Comparison of ENCODE assay signal across 8 mouse cellular contexts in the genomic region with DNA sequence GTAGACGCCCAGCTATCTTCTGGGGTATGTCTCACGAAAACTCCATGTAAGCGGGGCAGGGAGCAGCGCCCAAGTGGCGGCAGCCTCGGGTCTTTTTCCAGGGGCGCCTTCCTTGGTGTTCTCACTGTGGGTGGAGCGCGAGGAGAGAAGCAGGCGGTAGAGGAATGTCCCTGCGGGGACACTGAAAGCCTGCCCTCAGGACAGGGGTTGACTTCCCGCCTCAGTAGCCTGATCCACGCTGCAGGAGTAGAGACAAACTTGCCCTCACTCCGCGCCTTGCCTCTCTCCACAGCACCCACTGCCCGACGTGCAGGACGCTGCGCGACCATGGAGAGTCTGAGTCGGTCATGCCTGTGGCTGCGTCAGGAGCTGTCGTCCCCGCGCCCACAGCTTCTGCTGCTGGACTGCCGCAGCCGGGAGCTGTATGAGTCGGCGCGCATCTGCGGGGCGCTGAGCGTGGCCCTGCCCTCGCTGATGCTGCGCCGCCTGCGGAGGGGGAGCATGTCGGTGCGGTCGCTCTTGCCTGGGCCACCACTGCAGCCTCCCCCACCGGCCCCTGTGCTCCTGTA. TPM values are rescaled to one million over a fixed set of nuclear protein-coding genes. Genes with fewer than 3 reads are reported as not detected.
A peak's percentile ranks its signal among the peaks of the same experiment; 100 is the strongest.
DNase-seq lines count a peak whose midpoint lies in the region; ATAC-seq and TF ChIP-seq lines count a peak whose summit lies in the region.

No protein-coding gene starts in this region.

- H3K4me3 ChIP-seq in lung, embryonic 15.5 days: peak overlapping the region; percentile 41
- peak overlapping the region; percentile 56 for H3K4me3 ChIP-seq in embryonic fibroblast, embryonic 13.5 days (ENCODE audit: insufficient read depth, low read length)
- H3K4me3 ChIP-seq in limb, embryonic 15.5 days: peak overlapping the region; percentile 39

- no peaks in the 10 kb centered on the region for H3K36me3 ChIP-seq in lung, embryonic 15.5 days
- H3K36me3 ChIP-seq in limb, embryonic 15.5 days: no peaks in the 10 kb centered on the region

- peak overlapping the region; percentile 73 for H3K4me2 ChIP-seq in lung, embryonic 15.5 days
- H3K4me2 ChIP-seq in limb, embryonic 15.5 days: peak overlapping the region; percentile 63

- TF ChIP-seq POLR2A in embryonic fibroblast, embryonic 13.5 days (IDR thresholded peaks at IDR 0.05; ENCODE audit: low read depth, low read length): no peak; the same call in 1 of the 2 replicates

- H3K4me1 ChIP-seq in lung, embryonic 15.5 days: peaks cover 9% of the 10 kb centered on the region
- no peaks in the 10 kb centered on the region for H3K4me1 ChIP-seq in embryonic fibroblast, embryonic 13.5 days (ENCODE audit: control insufficient read depth, insufficient read depth, low read length)
- peaks cover 23% of the 10 kb centered on the region for H3K4me1 ChIP-seq in limb, embryonic 15.5 days

- WGBS in lung, embryonic 15.5 days: 16% methylated on average over 31 of the region's 41 CpGs
- WGBS in limb, embryonic 15.5 days: 22% methylated on average over 41 of the region's 41 CpGs

- H3K9me3 ChIP-seq in lung, embryonic 15.5 days: no peaks in the 10 kb centered on the region
- H3K9me3 ChIP-seq in limb, embryonic 15.5 days: no peaks in the 10 kb centered on the region

- no peak for TF ChIP-seq CTCF in embryonic fibroblast, embryonic 13.5 days (IDR thresholded peaks at IDR 0.05; ENCODE audit: borderline replicate concordance, insufficient read depth, low read length)

- H3K9ac ChIP-seq in lung, embryonic 15.5 days: 0 out of 2 replicates have a peak overlapping the region, but pooled peaks have one; percentile 16
- H3K9ac ChIP-seq in limb, embryonic 15.5 days: no peak overlapping the region

- no peak overlapping the region for H3K27ac ChIP-seq in lung, embryonic 15.5 days
- no peak overlapping the region for H3K27ac ChIP-seq in embryonic fibroblast, embryonic 13.5 days (ENCODE audit: insufficient read depth, low read length)
- H3K27ac ChIP-seq in limb, embryonic 15.5 days: no peak overlapping the region

- no peak for DNase-seq in lung, postnatal 25 days (ENCODE audit: low spot score)
- DNase-seq in retina, postnatal 1 day: peak; percentile 49
- no peak for DNase-seq in spleen, adult 18-20 months
- no peak for DNase-seq in gastrocnemius, postnatal 4 days (ENCODE audit: low spot score in 2 of 2)
- no peak for DNase-seq in cerebellum, postnatal 36 days

- H3K27me3 ChIP-seq in lung, embryonic 15.5 days: peaks cover 39% of the 10 kb centered on the region
- peaks cover 66% of the 10 kb centered on the region for H3K27me3 ChIP-seq in limb, embryonic 15.5 days

- ATAC-seq in lung, embryonic 15.5 days (ENCODE audit: borderline replicate concordance, extremely low read depth, low FRiP score, low TSS enrichment): no peak
- ATAC-seq in limb, embryonic 15.5 days (ENCODE audit: insufficient number of reproducible peaks, low FRiP score, low TSS enrichment, low read depth): no peak

RNA-seq across cellular contexts. Expression of a gene that starts 0.8 kb away (rescaled TPM):
- 11.1 and 13.0 TPM in 2 replicates for polyA plus RNA-seq in lung, embryonic 15.5 days (2015; fragmentation: Nextera tagmentation; extraction: Ambion mirVana)
- polyA plus RNA-seq in embryonic fibroblast, embryonic 13.5 days (2011; ENCODE audit: insufficient read length, low read depth, missing spikeins): 4.3 and 5.3 TPM in 2 replicates
- polyA plus RNA-seq in limb, embryonic 15.5 days (2015; fragmentation: Nextera tagmentation; extraction: Ambion mirVana): 6.3 and 7.1 TPM in 2 replicates
- under 1 TPM; 0.12 to 0.41 TPM for total RNA-seq in gastrocnemius, postnatal 4 days (2021)

RNA-seq across cellular contexts. Expression of a gene that starts 19.9 kb away (rescaled TPM):
- polyA plus RNA-seq in lung, embryonic 15.5 days (2015; fragmentation: Nextera tagmentation; extraction: Ambion mirVana): 15.7 and 16.1 TPM in 2 replicates
- polyA plus RNA-seq in embryonic fibroblast, embryonic 13.5 days (2011; ENCODE audit: insufficient read length, low read depth, missing spikeins): 3.2 and 4.3 TPM in 2 replicates
- 15.6 and 16.2 TPM in 2 replicates for polyA plus RNA-seq in limb, embryonic 15.5 days (2015; fragmentation: Nextera tagmentation; extraction: Ambion mirVana)
- total RNA-seq in gastrocnemius, postnatal 4 days (2021): 10 to 100 TPM; 11.4 to 12.8 TPM

RNA-seq across cellular contexts. Expression of a gene that starts 33.0 kb away (rescaled TPM):
- polyA plus RNA-seq in lung, embryonic 15.5 days (2015; fragmentation: Nextera tagmentation; extraction: Ambion mirVana): 6.2 and 6.6 TPM in 2 replicates
- 105 and 113 TPM in 2 replicates for polyA plus RNA-seq in embryonic fibroblast, embryonic 13.5 days (2011; ENCODE audit: insufficient read length, low read depth, missing spikeins)
- 7.2 and 8.3 TPM in 2 replicates for polyA plus RNA-seq in limb, embryonic 15.5 days (2015; fragmentation: Nextera tagmentation; extraction: Ambion mirVana)
- 10 to 100 TPM; 58.9 to 66.2 TPM for total RNA-seq in gastrocnemius, postnatal 4 days (2021)

Comparison
In these comparisons a context has a peak if more than half of its experiments do, and no peak if none do; other contexts are left out.
1. RNA of a gene that starts 33.0 kb away (polyA plus RNA-seq): 105 to 113 TPM in embryonic fibroblast, embryonic 13.5 days; 7.2 to 8.3 TPM in limb, embryonic 15.5 days and 6.2 to 6.6 TPM in lung, embryonic 15.5 days; every median in the first group is over 10 times any median in the second.
2. Peak in every context shown above with its lines, with median percentiles within 50 percentile points of each other: H3K4me3 ChIP-seq.